Mouse (Mus musculus) stomach, postnatal 0 days (tissue): Measurements from ENCODE around the gene D930048N14Rik.

Experiments used
- CTCF ChIP-seq: IDR thresholded peaks from 2 replicates; pipeline ENCODE4 v1.5.1; 2016; ENCODE audit warnings: antibody characterized with exemption, low read depth, mild to moderate bottlenecking, moderate library complexity
- EP300 ChIP-seq: optimal IDR thresholded peaks from 2 replicates; pipeline ENCODE3; 2016; ENCODE audit warnings: antibody characterized with exemption

GRCm38 (mm10) chr11:51640748-51641147 lies 10.0 kb upstream of the D930048N14Rik start:
- TF ChIP-seq CTCF, result no peak
- no peak for TF ChIP-seq EP300
